Mouse (Mus musculus): ENCODE results near the gene Lbp.

Lbp gene

GRCm38 (mm10) chr2:158364175-158364574, 57.9 kb downstream of the Lbp start:
- DNase-seq = no peak

GRCm38 (mm10) chr2:158365099-158365850, 59.0 kb downstream of the Lbp start:
- DNase-seq = no peak

- no peak for DNase-seq
Measured at GRCm38 (mm10) chr2:158367654-158368053, 61.4 kb downstream of the Lbp start.

GRCm38 (mm10) chr2:158368313-158368712, 62.0 kb downstream of the Lbp start:
- no peak for DNase-seq

GRCm38 (mm10) chr2:158369474-158370172, 63.3 kb downstream of the Lbp start:
- DNase-seq = no peak

GRCm38 (mm10) chr2:158370173-158370550, 63.9 kb downstream of the Lbp start:
- DNase-seq = no peak

GRCm38 (mm10) chr2:158373061-158373460, 66.8 kb downstream of the Lbp start:
- DNase-seq = no peak

GRCm38 (mm10) chr2:158373516-158373915, 67.2 kb downstream of the Lbp start:
- DNase-seq = no peak

GRCm38 (mm10) chr2:158375443-158376122, 69.3 kb downstream of the Lbp start, which contains the start of gene Snhg11:
TSS of gene Snhg11 (plus strand) at chr2:158375638.
- no peak for DNase-seq

GRCm38 (mm10) chr2:158376123-158376687, 69.9 kb downstream of the Lbp start:
- no peak for DNase-seq

GRCm38 (mm10) chr2:158376798-158377197, 70.5 kb downstream of the Lbp start:
- DNase-seq = no peak

GRCm38 (mm10) chr2:158377811-158378210, 71.5 kb downstream of the Lbp start:
- no peak for DNase-seq

GRCm38 (mm10) chr2:158379354-158380078, 73.2 kb downstream of the Lbp start:
- DNase-seq = peak; percentile 38 to 44
